In the genomic region with DNA sequence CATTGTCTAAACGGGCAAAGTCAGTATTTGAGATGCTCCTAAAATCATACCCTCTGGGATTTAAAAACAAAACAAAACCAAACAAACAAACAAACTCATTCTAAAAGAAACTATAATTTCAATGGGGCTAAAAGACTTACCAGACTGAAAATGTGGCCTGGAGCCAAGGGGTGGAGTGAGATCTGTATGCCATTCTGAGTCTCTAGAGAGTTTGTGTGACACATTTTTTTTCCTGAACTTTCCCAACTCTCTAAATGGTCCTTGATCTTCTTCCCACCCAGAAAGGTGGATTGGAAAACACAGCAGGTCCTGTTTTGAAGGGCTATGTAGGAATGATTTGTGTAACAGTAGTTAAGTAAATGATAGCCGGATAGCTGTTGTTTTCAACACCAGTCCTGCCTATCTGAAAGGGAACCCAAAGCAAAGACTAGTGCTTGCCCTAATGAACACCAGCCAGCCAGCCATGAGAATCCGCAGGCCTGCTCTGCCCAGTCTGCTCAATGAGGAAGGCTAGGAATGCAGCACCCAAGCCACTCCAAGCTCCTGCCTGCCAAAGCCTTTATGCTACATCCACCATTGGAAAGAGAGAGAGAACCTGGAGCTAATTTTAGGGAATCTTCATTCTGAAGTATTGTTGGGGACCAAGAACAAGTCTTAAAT, we compare ENCODE assay signal across 8 mouse cellular contexts. TPM values are rescaled to one million over a fixed set of nuclear protein-coding genes. Genes with fewer than 3 reads are reported as not detected.
A peak's percentile ranks its signal among the peaks of the same experiment; 100 is the strongest.
DNase-seq lines count a peak whose midpoint lies in the region; ATAC-seq lines count a peak whose summit lies in the region.

No protein-coding gene starts in this region.

- no peaks in the 10 kb centered on the region for H3K36me3 ChIP-seq in forebrain, embryonic 10.5 days (replicated peaks)
- H3K36me3 ChIP-seq in intestine, embryonic 15.5 days, result no peaks in the 10 kb centered on the region
- no peaks in the 10 kb centered on the region for H3K36me3 ChIP-seq in lung, embryonic 16.5 days (ENCODE audit: control insufficient read depth, insufficient read depth, low read length)

- peak; percentile 48 to 61 for DNase-seq in spleen, postnatal 10 days (ENCODE audit: low spot score in 2 of 2)
- DNase-seq in spleen, postnatal 4 days (ENCODE audit: low spot score in 2 of 2), result no peak
- DNase-seq in forebrain, embryonic 10.5 days (ENCODE audit: extremely low spot score, low spot score), result no peak
- DNase-seq in frontal cortex, adult 2 months (ENCODE audit: extremely low spot score in 1 of 2, low spot score in 1 of 2), result no peak
- DNase-seq in gastrocnemius, adult 8-10 months (ENCODE audit: low spot score in 2 of 2), result no peak

- no peaks in the 10 kb centered on the region for H3K9me3 ChIP-seq in forebrain, embryonic 10.5 days
- no peaks in the 10 kb centered on the region for H3K9me3 ChIP-seq in intestine, embryonic 15.5 days
- H3K9me3 ChIP-seq in lung, embryonic 16.5 days (ENCODE audit: control insufficient read depth, low read length), result no peaks in the 10 kb centered on the region

- H3K4me3 ChIP-seq in forebrain, embryonic 10.5 days, result peak overlapping the region; percentile 57; the same call in 1 of the 2 replicates
- H3K4me3 ChIP-seq in intestine, embryonic 15.5 days (replicated peaks), result peak overlapping the region; percentile 52; the same call in 1 of the 2 replicates
- peak overlapping the region; percentile 62 for H3K4me3 ChIP-seq in lung, embryonic 16.5 days (ENCODE audit: low read length)

- peaks cover 18% of the 10 kb centered on the region for H3K4me1 ChIP-seq in forebrain, embryonic 10.5 days
- H3K4me1 ChIP-seq in intestine, embryonic 15.5 days (replicated peaks), result 0 out of 2 replicates have a peak, but pooled peaks cover 3% of the 10 kb centered on the region
- H3K4me1 ChIP-seq in lung, embryonic 16.5 days (replicated peaks; ENCODE audit: control insufficient read depth, insufficient read depth, low read length), result peaks cover 34% of the 10 kb centered on the region

- H3K27me3 ChIP-seq in forebrain, embryonic 10.5 days (ENCODE audit: poor library complexity, severe bottlenecking), result peaks cover 6% of the 10 kb centered on the region; the same call in 1 of the 2 replicates
- no peaks in the 10 kb centered on the region for H3K27me3 ChIP-seq in intestine, embryonic 15.5 days (replicated peaks)
- no peaks in the 10 kb centered on the region for H3K27me3 ChIP-seq in lung, embryonic 16.5 days (ENCODE audit: control insufficient read depth, insufficient read depth, low read depth, low read length)

- peak overlapping the region; percentile 54; the same call in 1 of the 2 replicates for H3K9ac ChIP-seq in intestine, embryonic 15.5 days
- peak overlapping the region; percentile 79 for H3K9ac ChIP-seq in lung, embryonic 16.5 days (ENCODE audit: low read length)

- H3K27ac ChIP-seq in forebrain, embryonic 10.5 days, result no peak overlapping the region; the same call in 1 of the 2 replicates
- H3K27ac ChIP-seq in intestine, embryonic 15.5 days, result no peak overlapping the region
- H3K27ac ChIP-seq in lung, embryonic 16.5 days (ENCODE audit: low read length), result peak overlapping the region; percentile 79

- peak overlapping the region; percentile 88 for H3K4me2 ChIP-seq in intestine, embryonic 15.5 days (replicated peaks)
- peak overlapping the region; percentile 81 for H3K4me2 ChIP-seq in lung, embryonic 16.5 days (ENCODE audit: low read depth, low read length)

- no peak for ATAC-seq in intestine, embryonic 15.5 days
- ATAC-seq in lung, embryonic 16.5 days (ENCODE audit: low read depth), result no peak
- ATAC-seq in monocyte, adult 5-6 weeks (replicated peaks; ENCODE audit: insufficient number of reproducible peaks, low FRiP score, low TSS enrichment, poor library complexity, severe bottlenecking), result no peak

- 80% methylated on average over 3 of the region's 3 CpGs for WGBS in forebrain, embryonic 10.5 days
- WGBS in intestine, embryonic 15.5 days, result 70% methylated on average over 3 of the region's 3 CpGs
- WGBS in lung, embryonic 16.5 days, result 39% methylated on average over 3 of the region's 3 CpGs

RNA-seq across cellular contexts. Expression of gene 4930523C07Rik, which starts 1.0 kb away (rescaled TPM):
- polyA plus RNA-seq in forebrain, embryonic 10.5 days (2016; fragmentation: Nextera tagmentation; extraction: Ambion mirVana), result 2.3 and 3.4 TPM in 2 replicates
- polyA plus RNA-seq in intestine, embryonic 15.5 days (2015; fragmentation: Nextera tagmentation; extraction: Ambion mirVana), result 9.6 and 10.5 TPM in 2 replicates
- polyA plus RNA-seq in lung, embryonic 16.5 days (2015; fragmentation: Nextera tagmentation; extraction: Ambion mirVana), result 43.0 and 48.1 TPM in 2 replicates
- total RNA-seq in monocyte, adult 5-6 weeks (2017), result 80.4 to 126 TPM (median 107 TPM) in 3 replicates
- polyA plus RNA-seq in frontal cortex, adult 2 months (2012; rRNA removed), result 1.6 and 2.3 TPM in 2 replicates
- total RNA-seq in gastrocnemius, adult 8-10 months (2022), result 1 to 10 TPM; 2.5 to 5.5 (median 3.1) TPM

Comparison
In these comparisons a context has a peak if more than half of its experiments do, and no peak if none do; other contexts are left out.
1. DNase-seq: peak in spleen, postnatal 10 days (2 of 2); none in spleen, postnatal 4 days (0 of 2), forebrain, embryonic 10.5 days (single experiment), frontal cortex, adult 2 months (0 of 2) and gastrocnemius, adult 8-10 months (0 of 2).
2. Peak in every context shown above with its lines, with median percentiles within 50 percentile points of each other: H3K4me3 ChIP-seq.